Mouse (Mus musculus) MEL (cell line): ENCODE measurements around the gene Olfr818.

Source experiments
- BHLHE40 ChIP-seq: IDR thresholded peaks from 2 replicates; pipeline ENCODE4 v1.6.1; 2012; ENCODE audit warnings: low read depth, mild to moderate bottlenecking, inconsistent platforms, low read length, improper control_type of control experiment, borderline replicate concordance
- CTCF ChIP-seq, 3 experiments: IDR thresholded peaks in 2 of 3; conservative IDR thresholded peaks in 1 of 3; 2 replicates each; pipeline ENCODE4 v1.5.1; 2011 to 2012; ENCODE audit warnings: low read length in 3 of 3, low read depth in 2 of 3, mild to moderate bottlenecking in 2 of 3, improper control_type of control experiment in 1 of 3, inconsistent platforms in 1 of 3, mixed read lengths in 1 of 3, moderate library complexity in 1 of 3; ENCODE audit not compliant: control insufficient read depth in 1 of 3, insufficient read depth in 1 of 3, poor library complexity in 1 of 3, severe bottlenecking in 1 of 3
- EP300 ChIP-seq, 2 experiments: IDR thresholded peaks; 2 replicates each; pipeline ENCODE4 v1.6.1; 2011; ENCODE audit warnings: improper control_type of control experiment in 2 of 2, low read length in 2 of 2, low read depth in 1 of 2, mild to moderate bottlenecking in 1 of 2
- GABPA ChIP-seq: IDR thresholded peaks from 2 replicates; pipeline ENCODE4 v1.6.1; 2012; ENCODE audit warnings: low read depth, mild to moderate bottlenecking, inconsistent platforms, low read length, improper control_type of control experiment, moderate library complexity
- GATA1 ChIP-seq: IDR thresholded peaks from 2 replicates; pipeline ENCODE4 v1.6.1; 2011; ENCODE audit warnings: low read depth, low read length, improper control_type of control experiment
- MAFK ChIP-seq: IDR thresholded peaks from 2 replicates; pipeline ENCODE4 v1.6.1; 2011; ENCODE audit warnings: low read depth, mild to moderate bottlenecking, low read length, improper control_type of control experiment, borderline replicate concordance
- MAX ChIP-seq: IDR thresholded peaks from 2 replicates; pipeline ENCODE4 v1.6.1; 2011; ENCODE audit warnings: low read length, improper control_type of control experiment
- MEF2A ChIP-seq: IDR thresholded peaks from 2 replicates; pipeline ENCODE4 v1.6.1; 2014; ENCODE audit warnings: low read depth, mild to moderate bottlenecking, inconsistent platforms, low read length, improper control_type of control experiment; ENCODE audit not compliant: poor library complexity, insufficient replicate concordance, severe bottlenecking; ENCODE audit errors: extremely low read depth
- MYC ChIP-seq: IDR thresholded peaks from 2 replicates; pipeline ENCODE4 v1.6.1; 2011; ENCODE audit warnings: low read depth, mild to moderate bottlenecking, low read length, improper control_type of control experiment, moderate library complexity
- POLR2A ChIP-seq, 2 experiments: IDR thresholded peaks; 2 replicates each; pipeline ENCODE4 v1.6.1; 2011 to 2012; ENCODE audit warnings: low read length in 2 of 2, mild to moderate bottlenecking in 2 of 2, control low read depth in 1 of 2, improper control_type of control experiment in 1 of 2, low read depth in 1 of 2, moderate library complexity in 1 of 2; ENCODE audit not compliant: control insufficient read depth in 1 of 2, insufficient read depth in 1 of 2, poor library complexity in 1 of 2
- POLR2AphosphoS2 ChIP-seq: IDR thresholded peaks from 2 replicates; pipeline ENCODE4 v1.6.1; 2011; ENCODE audit warnings: low read length, improper control_type of control experiment
- SIN3A ChIP-seq: IDR thresholded peaks from 2 replicates; pipeline ENCODE4 v1.6.1; 2012; ENCODE audit warnings: low read length, improper control_type of control experiment, inconsistent platforms
- ZC3H11A ChIP-seq: IDR thresholded peaks from 2 replicates; pipeline ENCODE4 v1.6.1; 2012; ENCODE audit warnings: low read depth, mild to moderate bottlenecking, inconsistent platforms, low read length, improper control_type of control experiment

DNA sequence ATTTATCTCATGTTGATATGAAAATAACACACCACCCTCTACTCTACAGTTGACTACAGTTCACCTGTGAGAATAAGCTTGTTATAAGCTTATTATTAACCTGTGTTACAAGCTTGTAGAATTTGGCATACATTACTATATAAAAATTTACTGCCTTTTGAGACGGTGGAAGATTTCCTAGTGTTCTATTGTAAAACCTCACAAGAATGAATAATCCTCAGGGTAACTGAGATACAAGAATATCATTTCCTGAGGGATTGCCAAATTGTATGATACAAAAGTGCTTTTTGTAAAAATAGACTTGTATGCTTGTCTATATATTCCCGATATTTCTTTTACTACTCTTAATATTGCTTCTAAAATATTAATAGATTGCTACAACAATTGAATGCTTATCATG lies at the start of gene Olfr818:
- TF ChIP-seq CTCF (IDR thresholded peaks at IDR 0.05 in 2 of 3, conservative IDR thresholded peaks at IDR 0.05 in 1 of 3; ENCODE audit: control insufficient read depth in 1 of 3, insufficient read depth in 1 of 3, low read depth in 2 of 3, low read length in 3 of 3, poor library complexity in 1 of 3, severe bottlenecking in 1 of 3) (no peak), POLR2AphosphoS2 (no peak), MAFK (no peak), EP300 (IDR thresholded peaks at IDR 0.05; ENCODE audit: low read depth in 1 of 2, low read length in 2 of 2) (no peak), MAX (no peak), ZC3H11A (no peak), MEF2A (no peak), POLR2A (IDR thresholded peaks at IDR 0.05; ENCODE audit: control insufficient read depth in 1 of 2, insufficient read depth in 1 of 2, low read depth in 1 of 2, low read length in 2 of 2, poor library complexity in 1 of 2) (no peak), GABPA (no peak), SIN3A (no peak), GATA1 (no peak), BHLHE40 (no peak), MYC (no peak)
